26 mouse cellular contexts compared by ENCODE assay signal in genomic region chr19:29158486-29158885, GRCm38 (mm10). TPM values are rescaled to one million over a fixed set of nuclear protein-coding genes. Genes with fewer than 3 reads are reported as not detected.
DNase-seq lines count a peak whose midpoint lies in the region; ATAC-seq and TF ChIP-seq lines count a peak whose summit lies in the region.
"Had no signal": no experiment of that assay in that cellular context is flagged by ENCODE, and none has a peak within 500 bp of the region (broad histone marks: within the 10 kb centered on the region; RNA-seq: fewer than 3 reads in every experiment).

No protein-coding gene starts in this region.

- peak; percentile 33; the same call in 1 of the 2 replicates for ATAC-seq in megakaryocyte progenitor cell, adult 5-6 weeks (replicated peaks; ENCODE audit: poor library complexity)
- ATAC-seq: forebrain, embryonic 15.5 days; hindbrain, postnatal 0 days; inflammation-experienced regulatory T-cells, adult 6 months; Patski had no signal

- no peak for TF ChIP-seq POLR2A in MEL (IDR thresholded peaks at IDR 0.05; ENCODE audit: control insufficient read depth in 1 of 2, insufficient read depth in 1 of 2, low read depth in 1 of 2, low read length in 2 of 2, poor library complexity in 1 of 2)

- TF ChIP-seq CTCF in MEL (IDR thresholded peaks at IDR 0.05 in 2 of 3, conservative IDR thresholded peaks at IDR 0.05 in 1 of 3; ENCODE audit: control insufficient read depth in 1 of 3, insufficient read depth in 1 of 3, low read depth in 2 of 3, low read length in 3 of 3, poor library complexity in 1 of 3, severe bottlenecking in 1 of 3): no peak

- no peaks in the 10 kb centered on the region for H3K9me3 ChIP-seq in MEL (replicated peaks; ENCODE audit: insufficient read depth, low read length)
- H3K9me3 ChIP-seq: embryonic facial prominence, embryonic 12.5 days; embryonic facial prominence, embryonic 15.5 days; forebrain, embryonic 12.5 days; forebrain, embryonic 15.5 days; heart, embryonic 10.5 days had no signal

- DNase-seq in 416B (ENCODE audit: low read depth): peak; percentile 65
- peak; percentile 62 for DNase-seq in MEL (ENCODE audit: low read depth, low spot score)
- DNase-seq in kidney, postnatal 36 days: no peak
- DNase-seq in layer of hippocampus, postnatal 14 days (ENCODE audit: low spot score in 2 of 2): no peak
- no peak for DNase-seq in layer of hippocampus, adult 9-10 months (ENCODE audit: low spot score)
- DNase-seq: adrenal gland, postnatal 10 days; adrenal gland, postnatal 36 days; cerebellum, adult 18-20 months; cerebellum, adult 9-10 months; cerebellum, postnatal 14 days; gastrocnemius, postnatal 10 days; heart, adult 18-20 months; heart, postnatal 14 days; heart, postnatal 4 days had no signal

- 0 out of 4 replicates have a peak, but pooled peaks of 1 of the 2 experiments have one; percentile 2 for TF ChIP-seq EP300 in MEL (IDR thresholded peaks at IDR 0.05; ENCODE audit: low read depth in 1 of 2, low read length in 2 of 2)

- peaks cover 10 to 15% of the 10 kb centered on the region in 2 experiments for H3K4me1 ChIP-seq in MEL (ENCODE audit: control insufficient read depth in 1 of 2, insufficient read depth in 2 of 2, low read length in 2 of 2)
- H3K4me1 ChIP-seq: embryonic facial prominence, embryonic 12.5 days; embryonic facial prominence, embryonic 15.5 days; forebrain, embryonic 12.5 days; forebrain, embryonic 15.5 days; heart, embryonic 13.5 days had no signal

- no peaks in the 10 kb centered on the region for H3K79me2 ChIP-seq in MEL (ENCODE audit: control insufficient read depth, insufficient read depth, low read length, poor library complexity)

- peak overlapping the region; percentile 46 for H3K9ac ChIP-seq in MEL (ENCODE audit: control insufficient read depth, low read depth, low read length, poor library complexity, severe bottlenecking)
- H3K9ac ChIP-seq: embryonic facial prominence, embryonic 12.5 days; embryonic facial prominence, embryonic 15.5 days; forebrain, embryonic 12.5 days; forebrain, embryonic 15.5 days; heart, embryonic 13.5 days; hindbrain, embryonic 14.5 days had no signal

- no peaks in the 10 kb centered on the region for H3K27me3 ChIP-seq in MEL (ENCODE audit: control insufficient read depth in 1 of 2, insufficient read depth in 2 of 2, low read length in 2 of 2)
- H3K27me3 ChIP-seq: embryonic facial prominence, embryonic 12.5 days; embryonic facial prominence, embryonic 15.5 days; forebrain, embryonic 12.5 days; forebrain, embryonic 15.5 days; heart, embryonic 13.5 days; Patski had no signal

- no peak for TF ChIP-seq RAD21 in MEL (IDR thresholded peaks at IDR 0.05; ENCODE audit: low read depth, low read length)

- H3K4me3 ChIP-seq in MEL (ENCODE audit: control insufficient read depth in 1 of 2, insufficient read depth in 1 of 2, low read depth in 2 of 2, low read length in 2 of 2): no peak overlapping the region
- H3K4me3 ChIP-seq: embryonic facial prominence, embryonic 12.5 days; embryonic facial prominence, embryonic 15.5 days; erythroblast, embryonic 14.5 days; forebrain, embryonic 12.5 days; forebrain, embryonic 15.5 days; heart, embryonic 10.5 days; heart, embryonic 13.5 days had no signal

- H3K27ac ChIP-seq in MEL (ENCODE audit: control insufficient read depth, low read depth, low read length): peak overlapping the region; percentile 38
- H3K27ac ChIP-seq: embryonic facial prominence, embryonic 12.5 days; embryonic facial prominence, embryonic 15.5 days; forebrain, embryonic 12.5 days; forebrain, embryonic 15.5 days; heart, embryonic 10.5 days; heart, embryonic 13.5 days; hindbrain, embryonic 14.5 days; hindbrain, postnatal 0 days had no signal

- peaks cover 0 to 15% of the 10 kb centered on the region in 2 experiments; a peak in 2 of 4 replicates for H3K36me3 ChIP-seq in MEL (ENCODE audit: control insufficient read depth in 1 of 2, insufficient read depth in 2 of 2, low read length in 2 of 2)
- H3K36me3 ChIP-seq: embryonic facial prominence, embryonic 12.5 days; embryonic facial prominence, embryonic 15.5 days; forebrain, embryonic 12.5 days; forebrain, embryonic 15.5 days; heart, embryonic 10.5 days; heart, embryonic 13.5 days had no signal

TF ChIP-seq in MEL, 35 proteins besides CTCF, POLR2A, EP300 and RAD21:
- TF ChIP-seq NRF1 (IDR thresholded peaks at IDR 0.05; ENCODE audit: insufficient read depth, low read depth, low read length, poor library complexity, severe bottlenecking) (no peak), GATA1 (IDR thresholded peaks at IDR 0.05; ENCODE audit: low read depth, low read length) (peak; percentile 84)

RNA-seq across cellular contexts. Expression of gene Rcl1, which starts 57.3 kb away (rescaled TPM):
- 75.1 and 86.4 TPM in 2 replicates for total RNA-seq in MEL (2012; rRNA removed)
- polyA plus RNA-seq in MEL (2012; ENCODE audit: insufficient read depth in 1 of 2, insufficient read length in 2 of 2, low read depth in 1 of 2, low replicate concordance in 2 of 2, missing spikeins in 1 of 2): 100 to 1,000 TPM in 1 of 2 experiments, not detected in 1; 122 TPM
- total RNA-seq in megakaryocyte progenitor cell, adult 5-6 weeks (2015): 29.0 and 36.9 TPM in 2 replicates
- 55.3 and 76.6 TPM in 2 replicates for total RNA-seq in megakaryocyte progenitor cell, adult 5-6 weeks (2017)
- 10 to 100 TPM; 15.1 to 15.2 TPM for total RNA-seq in layer of hippocampus, postnatal 14 days (2021)

Comparison
In these comparisons a context has a peak if more than half of its experiments do, and no peak if none do; other contexts are left out.
1. DNase-seq: peak in 416B (single experiment) and MEL (single experiment); none in kidney, postnatal 36 days (0 of 2), layer of hippocampus, postnatal 14 days (0 of 2) and layer of hippocampus, adult 9-10 months (single experiment).